Mouse (Mus musculus) A20 (cell line): ENCODE measurements around the gene Drd4.

ENCODE experiments used
- DNase-seq: peaks from one replicate; pipeline ENCODE4 v3.0.0-alpha.2; 2011; ENCODE audit warnings: low read depth, low spot score

The Drd4 gene

DNA sequence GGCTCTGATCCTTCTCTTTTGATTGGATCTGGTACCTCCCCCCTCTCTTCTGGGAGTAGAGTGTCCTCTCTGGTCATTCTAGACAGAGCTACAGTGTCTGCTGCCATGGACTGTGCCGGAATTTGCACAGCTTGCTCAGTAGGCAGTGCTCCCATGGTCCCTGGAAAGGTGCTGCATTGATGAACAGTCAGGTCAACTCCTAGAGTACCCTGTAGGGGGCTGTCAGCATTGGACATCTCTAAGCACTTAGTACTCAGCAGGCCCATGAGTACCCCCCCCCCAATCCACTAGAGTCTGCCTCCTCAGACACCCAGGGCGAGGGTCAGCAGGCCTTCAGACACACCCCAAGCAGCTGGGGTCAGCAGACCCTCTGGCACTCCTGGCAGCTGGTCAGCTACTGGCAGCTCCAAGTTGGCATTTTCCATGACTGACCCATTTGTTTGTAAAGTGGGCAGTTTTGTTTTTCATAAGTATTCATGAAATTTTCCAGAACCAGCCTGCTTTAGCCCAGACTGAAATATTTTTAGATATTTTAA is 43.3 kb downstream of the Drd4 start:
- DNase-seq = no peak

GRCm38 (mm10) chr7:141335682-141336081 is 43.9 kb downstream of the Drd4 start:
- DNase-seq = no peak

DNA sequence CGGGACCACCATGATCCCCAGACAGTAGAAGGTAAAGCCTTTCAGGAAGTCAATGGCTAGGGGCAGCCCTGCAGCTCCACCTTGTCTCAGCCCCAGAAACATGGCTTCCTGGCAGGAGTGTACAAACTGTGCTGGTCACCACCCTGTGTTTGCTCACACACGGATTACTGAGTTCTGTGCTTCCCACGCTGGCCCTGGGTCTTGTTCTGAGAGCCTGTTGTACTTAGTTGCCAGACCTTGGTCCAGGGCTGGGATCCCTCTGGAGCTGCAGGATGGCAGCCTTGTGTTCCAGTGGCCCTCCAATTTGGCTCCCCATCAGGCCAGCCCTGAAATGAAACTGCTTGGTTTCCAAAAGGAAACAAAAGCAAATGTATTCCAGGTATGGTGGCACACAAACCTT is 44.5 kb downstream of the Drd4 start:
- no peak for DNase-seq

DNA sequence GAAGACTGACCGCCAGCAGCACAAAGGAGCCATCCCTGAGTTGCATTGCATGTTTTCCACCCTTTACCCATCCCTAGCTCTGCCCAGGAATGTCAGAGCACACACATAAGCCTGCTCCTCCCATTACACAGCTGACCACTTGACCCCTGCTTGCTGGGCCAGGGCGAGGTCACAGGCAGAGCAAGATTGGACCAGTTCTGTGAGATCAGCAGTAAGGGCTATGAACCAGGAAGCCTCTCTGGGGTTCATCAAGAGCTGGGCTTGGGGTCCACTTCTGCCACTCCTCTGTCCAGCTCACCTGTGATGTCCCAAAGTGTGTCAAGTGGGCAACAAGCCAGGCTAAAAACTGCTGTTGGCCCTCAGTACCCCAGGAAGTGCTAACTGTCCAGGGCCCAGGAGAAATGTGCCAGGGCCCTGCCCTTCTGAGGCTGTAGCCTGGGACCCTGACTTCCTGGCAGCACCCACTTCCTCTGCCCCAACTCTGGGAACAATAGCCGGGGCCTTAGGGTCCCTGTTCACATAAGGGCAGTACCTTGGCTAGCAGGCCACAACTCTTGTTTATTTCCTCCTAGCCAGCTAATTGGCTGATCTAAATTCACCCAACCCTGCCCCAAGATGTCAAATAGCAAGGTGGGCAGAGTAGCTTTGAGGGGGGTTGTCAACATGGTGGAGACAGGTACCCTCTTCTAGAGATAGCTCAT is 46.1 kb downstream of the Drd4 start:
- DNase-seq = no peak

DNA sequence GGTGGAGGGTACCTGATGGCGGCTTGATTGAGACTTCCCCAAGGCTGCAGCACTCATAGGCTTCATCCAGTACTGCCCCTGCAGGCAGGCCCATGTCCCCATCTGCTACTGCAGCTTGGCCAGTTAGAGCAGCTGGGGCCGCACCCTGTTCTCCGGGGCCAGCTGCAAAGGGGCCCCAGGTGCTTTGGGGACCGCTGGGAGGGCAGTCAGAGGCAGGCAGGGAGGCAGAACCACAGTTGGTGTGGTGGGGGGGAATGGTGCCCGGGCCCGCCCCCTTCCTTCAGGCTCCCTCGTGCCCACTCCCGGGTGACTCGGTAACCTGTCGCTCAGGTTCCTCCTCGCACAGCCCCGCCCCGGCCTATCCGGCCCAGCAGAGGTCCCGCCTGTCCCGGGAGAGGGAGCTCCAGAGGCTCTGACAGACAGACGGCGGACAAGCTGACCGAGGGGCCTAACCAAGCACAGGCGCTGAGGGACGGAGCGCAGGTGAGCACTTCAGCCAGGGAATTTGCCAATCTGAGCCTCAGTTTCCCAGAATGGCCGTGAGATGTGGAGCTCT is 46.8 kb downstream of the Drd4 start, which contains the start of gene Eps8l2:
TSS of gene Eps8l2 (plus strand) at position 305 of the 556 bp plus-strand sequence.
- DNase-seq = peak; percentile 26

DNA sequence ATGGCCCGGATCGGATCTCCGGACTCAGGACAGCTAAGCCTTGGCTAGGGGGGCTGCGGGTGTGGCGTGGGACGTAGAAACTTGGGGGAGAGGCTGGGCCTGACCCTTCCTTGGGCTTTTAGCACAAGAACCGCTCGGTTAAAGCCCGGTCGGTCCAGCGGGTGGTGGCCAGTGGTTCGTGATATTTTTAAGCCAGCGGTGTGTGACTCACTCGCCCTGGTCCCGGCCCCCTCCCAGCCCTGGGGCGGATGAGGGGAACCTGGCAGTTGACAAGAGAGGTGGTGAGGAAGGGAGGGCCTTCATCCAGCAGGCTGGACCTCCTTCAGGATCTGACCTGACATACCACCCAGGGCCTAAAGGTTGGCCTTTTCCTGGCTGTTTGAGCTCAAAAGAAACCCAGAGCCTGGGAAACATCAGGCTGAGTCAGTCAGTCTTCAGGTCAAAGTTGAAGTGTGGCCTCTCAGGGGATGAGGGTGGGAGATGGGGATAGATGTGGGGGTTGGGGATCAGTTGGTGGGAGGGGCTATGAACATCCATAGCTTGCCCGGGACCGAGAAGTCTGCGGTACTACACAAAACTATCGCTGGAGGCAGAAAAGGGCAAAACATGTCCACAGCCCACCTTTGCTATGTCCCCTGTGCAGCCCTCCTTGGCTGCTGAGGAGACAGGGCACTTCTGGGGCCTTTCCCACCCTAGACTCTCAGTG is 47.6 kb downstream of the Drd4 start:
- no peak for DNase-seq

DNA sequence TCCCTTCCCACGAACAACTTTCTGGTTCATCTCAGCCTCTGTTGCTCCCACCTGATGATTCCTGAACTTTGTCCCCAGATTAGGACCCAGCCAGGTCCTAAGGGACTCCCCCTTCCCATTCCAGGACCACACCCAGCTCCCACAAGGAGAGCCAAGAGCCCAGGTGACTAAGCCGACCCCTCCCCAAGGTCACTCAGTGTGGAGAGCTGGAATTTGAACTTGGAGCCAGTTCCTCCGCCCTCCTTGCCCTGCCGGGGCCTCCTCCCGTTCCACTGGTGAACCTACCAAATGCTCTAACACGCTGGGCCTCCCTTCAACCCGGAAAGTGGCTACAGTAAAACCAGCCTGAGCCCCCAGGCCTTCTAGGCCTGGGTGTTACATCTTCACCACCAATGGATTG is 48.2 kb downstream of the Drd4 start:
- no peak for DNase-seq

DNA sequence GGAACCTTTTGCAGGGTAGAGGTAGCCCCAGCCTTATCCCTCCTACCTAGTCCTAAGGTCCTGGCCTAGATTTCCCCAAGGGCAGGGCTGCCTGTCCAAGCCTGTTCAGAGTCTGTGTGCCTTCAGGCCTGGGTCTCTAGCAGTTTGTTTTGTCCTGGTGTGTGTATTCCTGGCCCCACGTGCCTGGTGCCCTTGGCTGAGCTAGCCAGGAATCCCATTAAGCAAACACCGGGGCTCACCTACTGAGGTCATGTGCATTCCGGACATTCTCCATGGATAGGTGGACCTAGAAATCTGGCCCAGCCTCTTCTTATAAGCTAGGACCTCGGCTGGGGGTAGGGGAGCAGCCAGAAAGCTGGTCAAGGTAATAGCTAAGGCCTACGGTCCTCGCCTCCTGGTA is 48.7 kb downstream of the Drd4 start:
- no peak for DNase-seq

DNA sequence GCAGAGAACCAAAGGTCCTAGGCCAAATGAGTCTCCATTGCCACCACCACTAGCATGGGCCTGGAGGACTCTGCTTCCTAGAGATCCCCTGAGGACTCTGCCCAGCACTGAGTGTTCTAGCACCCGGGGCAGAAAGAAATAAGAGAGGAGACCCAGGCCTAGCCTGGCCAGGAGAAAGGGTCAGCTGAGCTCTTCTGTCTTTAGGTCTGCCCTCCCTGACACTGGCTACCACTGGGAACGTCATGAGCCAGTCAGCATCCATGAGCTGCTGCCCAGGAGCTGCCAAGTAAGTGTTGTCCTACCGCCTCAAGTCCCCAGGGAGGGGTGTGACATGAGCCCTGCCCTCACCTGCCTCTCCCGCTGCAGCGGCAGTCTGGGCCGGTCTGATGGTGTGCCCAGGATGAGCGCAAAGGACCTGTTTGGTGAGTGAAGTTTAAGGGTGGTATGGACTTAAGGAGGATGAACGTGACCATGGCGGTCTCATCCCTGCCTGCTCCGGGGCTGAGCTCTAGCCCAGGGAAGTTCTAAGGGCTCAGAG is 50.0 kb downstream of the Drd4 start:
- DNase-seq = no peak

DNA sequence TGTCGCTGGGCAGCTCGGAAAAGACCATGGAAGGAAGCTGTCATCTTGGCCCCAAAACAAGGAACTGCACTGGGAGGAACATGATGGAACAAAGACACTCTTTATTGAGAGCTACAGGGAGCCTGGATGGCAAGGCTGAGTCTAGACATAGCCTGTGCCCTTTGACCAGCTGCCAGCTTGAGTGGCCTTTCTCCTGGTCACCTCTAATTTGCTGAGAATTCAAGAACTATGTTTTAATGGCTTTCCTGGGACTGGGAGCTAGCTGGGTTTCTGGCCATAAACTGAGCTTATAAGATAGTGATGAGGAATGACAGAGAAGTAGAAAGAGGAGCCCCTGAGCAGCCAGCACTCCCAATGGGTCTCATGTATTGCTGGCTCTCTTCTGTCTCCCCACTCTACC is 51.4 kb downstream of the Drd4 start:
- DNase-seq = no peak

GRCm38 (mm10) chr7:141343696-141344095 is 51.9 kb downstream of the Drd4 start:
- DNase-seq = no peak

GRCm38 (mm10) chr7:141344787-141345186 is 53.0 kb downstream of the Drd4 start:
- DNase-seq = no peak
